Comparison of ENCODE assay signal across 19 mouse cellular contexts in the genomic region with DNA sequence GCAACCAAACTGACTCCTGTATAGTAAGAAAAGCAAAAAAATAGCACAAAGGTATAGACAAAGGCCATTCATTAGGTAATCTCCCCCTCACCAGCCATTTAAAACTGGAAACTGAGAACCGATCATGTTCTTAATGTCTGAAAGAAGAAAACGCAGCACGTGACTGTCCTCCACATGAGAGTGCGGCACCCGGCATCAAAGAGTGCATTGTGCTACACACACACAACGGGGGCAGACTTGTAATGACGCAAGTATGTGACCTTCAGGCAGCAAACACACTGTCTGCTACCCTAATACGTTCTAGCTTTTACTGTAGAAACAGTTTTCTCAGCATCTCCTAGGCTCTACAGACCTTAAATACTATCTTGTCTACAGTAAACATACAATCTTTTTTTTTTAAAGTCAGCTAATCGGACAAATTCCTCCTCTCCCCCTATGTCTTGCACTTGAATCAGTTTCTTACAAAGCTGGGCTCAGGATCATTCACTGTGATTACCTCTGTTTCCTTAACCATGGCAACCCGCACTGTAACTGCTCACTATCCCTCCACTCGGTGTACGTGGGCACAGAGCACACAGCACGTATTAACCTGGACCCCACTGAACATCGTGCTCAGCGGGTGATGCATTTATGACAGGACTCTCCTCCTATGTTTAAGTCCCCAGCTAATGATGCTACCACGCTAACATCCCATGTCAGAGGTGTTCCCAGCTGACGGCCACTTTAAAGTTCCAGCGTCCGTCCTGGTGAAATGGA. TPM values are rescaled to one million over a fixed set of nuclear protein-coding genes. Genes with fewer than 3 reads are reported as not detected.
DNase-seq lines count a peak whose midpoint lies in the region; ATAC-seq lines count a peak whose summit lies in the region.
"Had no signal": no experiment of that assay in that cellular context is flagged by ENCODE, and none has a peak within 500 bp of the region (broad histone marks: within the 10 kb centered on the region; RNA-seq: fewer than 3 reads in every experiment).

No protein-coding gene starts in this region.

- WGBS in forebrain, embryonic 10.5 days = 79% methylated on average over 19 of the region's 19 CpGs
- 41% methylated on average over 19 of the region's 19 CpGs for WGBS in forebrain, embryonic 15.5 days
- WGBS in embryonic facial prominence, embryonic 10.5 days = 62% methylated on average over 19 of the region's 19 CpGs

- no peak for ATAC-seq in forebrain, embryonic 15.5 days (replicated peaks)
- no peak for ATAC-seq in megakaryocyte, adult 5-6 weeks (ENCODE audit: poor library complexity, severe bottlenecking)

- peaks cover 36% of the 10 kb centered on the region for H3K4me1 ChIP-seq in forebrain, embryonic 10.5 days
- H3K4me1 ChIP-seq in forebrain, embryonic 15.5 days = peaks cover 18% of the 10 kb centered on the region
- peaks cover 95% of the 10 kb centered on the region for H3K4me1 ChIP-seq in megakaryocyte, embryonic 14.5 days
- peaks cover 54% of the 10 kb centered on the region for H3K4me1 ChIP-seq in embryonic facial prominence, embryonic 10.5 days

- DNase-seq in forebrain, embryonic 10.5 days (ENCODE audit: extremely low spot score, low spot score) = no peak
- DNase-seq in embryonic facial prominence, embryonic 10.5 days (ENCODE audit: low spot score) = peak; percentile 57
- peak; percentile 30 for DNase-seq in forelimb bud, embryonic 11.5 days (ENCODE audit: low read depth, low spot score)
- DNase-seq in kidney, adult 18-20 months = no peak
- no peak for DNase-seq in frontal cortex, postnatal 14 days (ENCODE audit: low spot score in 2 of 2)
- DNase-seq: cerebellum, postnatal 25 days; gastrocnemius, postnatal 36 days; heart, postnatal 36 days; kidney, postnatal 36 days; layer of hippocampus, postnatal 36 days; left cerebral cortex, postnatal 4 days; retina, postnatal 1 day had no signal

- no peak overlapping the region for H3K9ac ChIP-seq in forebrain, embryonic 15.5 days (replicated peaks)
- H3K9ac ChIP-seq: lung, embryonic 15.5 days had no signal

- no peaks in the 10 kb centered on the region for H3K27me3 ChIP-seq in forebrain, embryonic 10.5 days (ENCODE audit: poor library complexity, severe bottlenecking)
- no peaks in the 10 kb centered on the region for H3K27me3 ChIP-seq in forebrain, embryonic 15.5 days
- H3K27me3 ChIP-seq in megakaryocyte, embryonic 14.5 days (replicated peaks) = no peaks in the 10 kb centered on the region
- no peaks in the 10 kb centered on the region for H3K27me3 ChIP-seq in embryonic facial prominence, embryonic 10.5 days (replicated peaks; ENCODE audit: low read depth, poor library complexity, severe bottlenecking)
- H3K27me3 ChIP-seq: lung, embryonic 15.5 days had no signal

- no peak overlapping the region for H3K4me3 ChIP-seq in forebrain, embryonic 10.5 days
- H3K4me3 ChIP-seq in forebrain, embryonic 15.5 days = no peak overlapping the region
- peak overlapping the region; percentile 83 for H3K4me3 ChIP-seq in megakaryocyte, embryonic 14.5 days (replicated peaks)
- no peak overlapping the region for H3K4me3 ChIP-seq in embryonic facial prominence, embryonic 10.5 days
- H3K4me3 ChIP-seq: lung, embryonic 15.5 days; midbrain, embryonic 10.5 days had no signal

- H3K9me3 ChIP-seq in forebrain, embryonic 10.5 days = no peaks in the 10 kb centered on the region
- H3K9me3 ChIP-seq in forebrain, embryonic 15.5 days = no peaks in the 10 kb centered on the region
- H3K9me3 ChIP-seq in megakaryocyte, embryonic 14.5 days = no peaks in the 10 kb centered on the region
- H3K9me3 ChIP-seq in embryonic facial prominence, embryonic 10.5 days = no peaks in the 10 kb centered on the region
- H3K9me3 ChIP-seq: G1E; lung, embryonic 15.5 days; midbrain, embryonic 10.5 days had no signal

- no peak overlapping the region for H3K4me2 ChIP-seq in forebrain, embryonic 15.5 days (replicated peaks)
- H3K4me2 ChIP-seq: heart, embryonic 11.5 days; lung, embryonic 15.5 days had no signal

- H3K36me3 ChIP-seq in forebrain, embryonic 10.5 days (replicated peaks) = no peaks in the 10 kb centered on the region
- no peaks in the 10 kb centered on the region for H3K36me3 ChIP-seq in forebrain, embryonic 15.5 days
- peaks cover 78% of the 10 kb centered on the region for H3K36me3 ChIP-seq in megakaryocyte, embryonic 14.5 days (replicated peaks; ENCODE audit: low read length)
- peaks cover 8% of the 10 kb centered on the region; the same call in 1 of the 2 replicates for H3K36me3 ChIP-seq in embryonic facial prominence, embryonic 10.5 days (replicated peaks)
- H3K36me3 ChIP-seq: lung, embryonic 15.5 days; midbrain, embryonic 10.5 days had no signal

- H3K27ac ChIP-seq in forebrain, embryonic 10.5 days = peak overlapping the region; percentile 67
- H3K27ac ChIP-seq in forebrain, embryonic 15.5 days (replicated peaks) = no peak overlapping the region
- H3K27ac ChIP-seq in embryonic facial prominence, embryonic 10.5 days (replicated peaks) = peak overlapping the region; percentile 68
- H3K27ac ChIP-seq: lung, embryonic 15.5 days had no signal

RNA-seq across cellular contexts. Expression of a gene that starts 55.2 kb away (rescaled TPM):
- 2.1 and 2.3 TPM in 2 replicates for polyA plus RNA-seq in forebrain, embryonic 10.5 days (2016; fragmentation: Nextera tagmentation; extraction: Ambion mirVana)
- 4.6 and 5.3 TPM in 2 replicates for polyA plus RNA-seq in forebrain, embryonic 15.5 days (2015; fragmentation: Nextera tagmentation; extraction: Ambion mirVana)
- 14.8 and 55.2 TPM in 2 replicates for polyA plus RNA-seq in megakaryocyte, embryonic 14.5 days (2012; ENCODE audit: insufficient read depth, low replicate concordance)
- 25.3 and 25.7 TPM in 2 replicates for total RNA-seq in megakaryocyte, adult 5-6 weeks (2015)
- 24.9 and 27.4 TPM in 2 replicates for total RNA-seq in megakaryocyte, adult 5-6 weeks (2017)
- polyA plus RNA-seq in embryonic facial prominence, embryonic 10.5 days (2016; fragmentation: Nextera tagmentation; extraction: Ambion mirVana) = 2.8 and 3.3 TPM in 2 replicates

Comparison
In these comparisons a context has a peak if more than half of its experiments do, and no peak if none do; other contexts are left out.
1. DNase-seq: peak in embryonic facial prominence, embryonic 10.5 days (single experiment) and forelimb bud, embryonic 11.5 days (single experiment); none in forebrain, embryonic 10.5 days (single experiment), kidney, adult 18-20 months (single experiment) and frontal cortex, postnatal 14 days (0 of 2).